In genomic region chr16:39123445-39123952, GRCm38 (mm10) we compare ENCODE assay signal across 24 mouse cellular contexts.
DNase-seq lines count a peak whose midpoint lies in the region; ATAC-seq and TF ChIP-seq lines count a peak whose summit lies in the region.
"Had no signal": no experiment of that assay in that cellular context is flagged by ENCODE, and none has a peak within 500 bp of the region (broad histone marks: within the 10 kb centered on the region; RNA-seq: fewer than 3 reads in every experiment).

No protein-coding gene starts in this region.

- no peaks in the 10 kb centered on the region for H3K36me3 ChIP-seq in kidney, postnatal 0 days (ENCODE audit: insufficient read depth, low read length)
- H3K36me3 ChIP-seq in kidney, embryonic 16.5 days (ENCODE audit: insufficient read depth, low read length), result no peaks in the 10 kb centered on the region
- no peaks in the 10 kb centered on the region for H3K36me3 ChIP-seq in embryonic facial prominence, embryonic 13.5 days
- no peaks in the 10 kb centered on the region for H3K36me3 ChIP-seq in liver, postnatal 0 days (replicated peaks; ENCODE audit: insufficient read depth, low read length)
- H3K36me3 ChIP-seq: heart, embryonic 15.5 days; limb, embryonic 15.5 days; liver, embryonic 15.5 days had no signal

- DNase-seq in adrenal gland, adult (ENCODE audit: inconsistent age in 2 of 2, low spot score in 1 of 2), result peak; percentile 25 to 70
- DNase-seq in adrenal gland, postnatal 4 days (ENCODE audit: low spot score in 2 of 2), result no peak
- DNase-seq in kidney, postnatal 0 days (ENCODE audit: low spot score), result peak; percentile 27
- peak; percentile 50 for DNase-seq in Muller cell, postnatal 12 days (ENCODE audit: inconsistent ontology term)
- no peak for DNase-seq in liver, postnatal 0 days
- DNase-seq: cerebellum, adult 11-12 months; cerebellum, postnatal 14 days; gastrocnemius, postnatal 14 days; heart, adult 18-20 months; heart, postnatal 4 days; kidney, adult 11 months; kidney, postnatal 4 days; layer of hippocampus, adult 9-11 months; retina, postnatal 1 day had no signal

- no peaks in the 10 kb centered on the region for H3K9me3 ChIP-seq in kidney, postnatal 0 days (replicated peaks; ENCODE audit: low read length)
- no peaks in the 10 kb centered on the region for H3K9me3 ChIP-seq in kidney, embryonic 16.5 days (ENCODE audit: low read length)
- no peaks in the 10 kb centered on the region for H3K9me3 ChIP-seq in embryonic facial prominence, embryonic 13.5 days
- no peaks in the 10 kb centered on the region for H3K9me3 ChIP-seq in liver, postnatal 0 days (ENCODE audit: low read length)
- H3K9me3 ChIP-seq: heart, embryonic 15.5 days; limb, embryonic 15.5 days; liver, embryonic 15.5 days had no signal

- H3K4me3 ChIP-seq in kidney, postnatal 0 days (replicated peaks; ENCODE audit: low read depth, low read length), result no peak overlapping the region
- H3K4me3 ChIP-seq in kidney, embryonic 16.5 days (ENCODE audit: low read length), result no peak overlapping the region
- no peak overlapping the region for H3K4me3 ChIP-seq in embryonic facial prominence, embryonic 13.5 days
- no peak overlapping the region for H3K4me3 ChIP-seq in liver, postnatal 0 days (ENCODE audit: low read depth, low read length)
- H3K4me3 ChIP-seq: erythroblast, embryonic 14.5 days; heart, embryonic 15.5 days; limb, embryonic 15.5 days; liver, embryonic 15.5 days had no signal

- no peak for TF ChIP-seq EP300 in liver, postnatal 0 days (IDR thresholded peaks at IDR 0.05; ENCODE audit: low read depth)

- no peaks in the 10 kb centered on the region for H3K27me3 ChIP-seq in kidney, postnatal 0 days (ENCODE audit: insufficient read depth, low read length)
- H3K27me3 ChIP-seq in kidney, embryonic 16.5 days (ENCODE audit: insufficient read depth, low read length), result no peaks in the 10 kb centered on the region
- H3K27me3 ChIP-seq in embryonic facial prominence, embryonic 13.5 days, result no peaks in the 10 kb centered on the region
- H3K27me3 ChIP-seq in liver, postnatal 0 days (ENCODE audit: insufficient read depth, low read length), result no peaks in the 10 kb centered on the region
- H3K27me3 ChIP-seq: limb, embryonic 15.5 days; liver, embryonic 15.5 days had no signal

- no peak overlapping the region for H3K27ac ChIP-seq in kidney, postnatal 0 days
- H3K27ac ChIP-seq in kidney, embryonic 16.5 days (ENCODE audit: low read length), result no peak overlapping the region
- H3K27ac ChIP-seq in embryonic facial prominence, embryonic 13.5 days, result no peak overlapping the region
- no peak overlapping the region for H3K27ac ChIP-seq in liver, postnatal 0 days (ENCODE audit: low read depth)
- H3K27ac ChIP-seq: heart, embryonic 15.5 days; hindbrain, postnatal 0 days; limb, embryonic 15.5 days; liver, embryonic 15.5 days had no signal

- no peak overlapping the region for H3K4me2 ChIP-seq in kidney, postnatal 0 days (ENCODE audit: low read length)
- H3K4me2 ChIP-seq in kidney, embryonic 16.5 days (replicated peaks; ENCODE audit: low read depth, low read length), result no peak overlapping the region
- H3K4me2 ChIP-seq in embryonic facial prominence, embryonic 13.5 days, result peak overlapping the region; percentile 11; the same call in 1 of the 2 replicates
- no peak overlapping the region for H3K4me2 ChIP-seq in liver, postnatal 0 days (ENCODE audit: low read depth, low read length)
- H3K4me2 ChIP-seq: heart, embryonic 15.5 days; limb, embryonic 15.5 days; liver, embryonic 15.5 days had no signal

- 0 out of 2 replicates have a peak, but pooled peaks cover 3% of the 10 kb centered on the region for H3K4me1 ChIP-seq in kidney, postnatal 0 days (replicated peaks; ENCODE audit: insufficient read depth, low read length)
- peaks cover 14% of the 10 kb centered on the region for H3K4me1 ChIP-seq in kidney, embryonic 16.5 days (ENCODE audit: insufficient read depth, low read length)
- peaks cover 13% of the 10 kb centered on the region; the same call in 1 of the 2 replicates for H3K4me1 ChIP-seq in embryonic facial prominence, embryonic 13.5 days
- H3K4me1 ChIP-seq in liver, postnatal 0 days (ENCODE audit: insufficient read depth), result no peaks in the 10 kb centered on the region
- H3K4me1 ChIP-seq: heart, embryonic 15.5 days; liver, embryonic 15.5 days had no signal

- no peak for ATAC-seq in kidney, postnatal 0 days (replicated peaks; ENCODE audit: low FRiP score, low read depth)
- no peak for ATAC-seq in kidney, embryonic 16.5 days (ENCODE audit: low FRiP score, low TSS enrichment)
- 0 out of 2 replicates have a peak, but pooled peaks have one; percentile 48 for ATAC-seq in embryonic facial prominence, embryonic 13.5 days (ENCODE audit: insufficient number of reproducible peaks, insufficient read depth, low FRiP score, low TSS enrichment, low read depth)
- ATAC-seq in inflammation-experienced regulatory T-cells, adult 6 months, result no peak
- ATAC-seq in liver, postnatal 0 days, result no peak
- ATAC-seq: activated CD4-positive, CD25-positive, alpha-beta regulatory T cell, adult 4 months; forebrain, embryonic 14.5 days; hindbrain, postnatal 0 days had no signal

- WGBS in kidney, postnatal 0 days, result 44% methylated on average over 8 of the region's 8 CpGs
- WGBS in kidney, embryonic 16.5 days, result 48% methylated on average over 8 of the region's 8 CpGs
- 40% methylated on average over 8 of the region's 8 CpGs for WGBS in embryonic facial prominence, embryonic 13.5 days
- 70% methylated on average over 8 of the region's 8 CpGs for WGBS in liver, postnatal 0 days (ENCODE audit: insufficient replicate concordance)

- no peak for TF ChIP-seq CTCF in kidney, postnatal 0 days (IDR thresholded peaks at IDR 0.05; ENCODE audit: low read depth)
- no peak for TF ChIP-seq CTCF in liver, postnatal 0 days (IDR thresholded peaks at IDR 0.05; ENCODE audit: low read depth)

- no peak overlapping the region for H3K9ac ChIP-seq in kidney, postnatal 0 days (ENCODE audit: low read depth, low read length)
- H3K9ac ChIP-seq in kidney, embryonic 16.5 days (replicated peaks; ENCODE audit: low read length), result no peak overlapping the region
- H3K9ac ChIP-seq in embryonic facial prominence, embryonic 13.5 days, result no peak overlapping the region
- no peak overlapping the region for H3K9ac ChIP-seq in liver, postnatal 0 days (replicated peaks)
- H3K9ac ChIP-seq: heart, embryonic 15.5 days; limb, embryonic 15.5 days; liver, embryonic 15.5 days had no signal

Comparison
In these comparisons a context has a peak if more than half of its experiments do, and no peak if none do; other contexts are left out.
1. DNase-seq: peak in adrenal gland, adult (2 of 2), kidney, postnatal 0 days (single experiment) and Muller cell, postnatal 12 days (single experiment); none in adrenal gland, postnatal 4 days (0 of 2) and liver, postnatal 0 days (single experiment).